ENCODE assay signal across 1 mouse cellular context in the genomic region with DNA sequence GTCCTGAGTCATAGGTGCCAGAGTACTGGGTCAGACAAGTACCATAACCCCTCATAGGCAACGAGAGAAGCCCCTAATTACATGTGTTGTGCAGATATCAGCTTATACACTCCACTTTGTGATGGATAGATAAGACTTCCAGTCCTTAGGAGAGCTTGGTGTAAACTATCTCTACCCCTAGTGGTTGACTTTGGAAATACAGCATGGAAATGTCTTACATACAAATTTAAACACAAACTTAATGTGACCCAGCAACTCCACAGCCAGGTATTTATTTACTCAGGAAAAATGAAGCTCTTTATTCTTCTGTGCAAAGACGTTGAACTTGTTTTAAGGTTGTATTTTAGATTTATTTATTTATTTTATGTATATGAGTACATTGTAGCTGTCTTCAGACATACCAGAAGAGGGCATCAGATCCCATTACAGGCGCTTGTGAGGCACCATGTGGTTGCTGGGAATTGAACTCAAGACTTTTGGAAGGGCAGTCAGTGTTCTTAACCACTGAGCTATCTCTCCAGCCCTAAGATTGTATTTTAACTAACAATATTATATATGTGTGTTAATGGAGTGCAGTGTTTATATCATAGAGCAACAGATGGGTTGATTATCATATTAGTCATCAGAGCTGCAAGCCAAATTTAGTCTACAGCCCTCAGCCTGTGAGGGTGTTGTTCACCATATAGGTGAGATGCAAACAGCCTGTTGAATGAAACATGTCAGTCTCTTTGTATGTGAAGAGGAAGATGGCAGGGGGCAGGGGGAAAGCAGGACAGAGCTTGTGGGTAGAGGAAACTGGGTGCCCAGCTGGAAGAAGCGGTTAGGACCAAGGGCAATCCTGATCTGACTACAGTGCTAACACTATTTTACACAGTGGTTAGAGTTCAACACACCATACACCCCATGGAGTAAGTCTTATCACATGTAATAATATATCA.
TF ChIP-seq lines count a peak whose summit lies in the region.

No protein-coding gene starts in this region.

TF ChIP-seq in MEL, 35 proteins besides CTCF, POLR2A, EP300 and RAD21 (continued from another document):
- TF ChIP-seq ELF1 (IDR thresholded peaks at IDR 0.05; ENCODE audit: low read depth, low read length) (no peak), GATA1 (IDR thresholded peaks at IDR 0.05; ENCODE audit: low read depth, low read length) (peak; percentile 75), SIN3A (IDR thresholded peaks at IDR 0.05; ENCODE audit: low read length) (no peak), MYC (IDR thresholded peaks at IDR 0.05; ENCODE audit: low read depth, low read length) (peak; percentile 66; the same call in 1 of the 2 replicates)
